Mouse (Mus musculus) intestine, embryonic 14.5 days (tissue): ENCODE measurements around the gene Mast4. TPM values are rescaled to one million over a fixed set of nuclear protein-coding genes. Genes with fewer than 3 reads are reported as not detected.
A peak's percentile ranks its signal among the peaks of the same experiment; 100 is the strongest.

ENCODE experiments used
- ATAC-seq: fragments of 200-750 bp; cut with Nextera tagmentation; replicated peaks from 2 replicates; pipeline ENCODE4 v1.8.0; 2017; ENCODE audit warnings: low read depth, moderate number of reproducible peaks, moderate TSS enrichment, moderate library complexity; ENCODE audit not compliant: low FRiP score, low TSS enrichment
- DNase-seq: peaks from one replicate; pipeline ENCODE4 v3.0.0-alpha.2; 2018; ENCODE audit warnings: low spot score
- H3K27ac ChIP-seq: fragments of 300-500 bp; sonication (generic); 2 replicates; pipeline ENCODE4 v1.5.1; 2014; ENCODE audit warnings: low read depth, mild to moderate bottlenecking, control low read depth
- H3K27me3 ChIP-seq: fragments of 300-500 bp; sonication (generic); replicated peaks from 2 replicates; pipeline ENCODE4 v1.6.1; 2014; ENCODE audit warnings: low read length, control low read depth; ENCODE audit not compliant: control insufficient read depth, insufficient read depth
- H3K36me3 ChIP-seq: fragments of 300-500 bp; sonication (generic); 2 replicates; pipeline ENCODE4 v1.6.1; 2014; ENCODE audit warnings: low read length, control low read depth; ENCODE audit not compliant: control insufficient read depth, insufficient read depth
- H3K4me1 ChIP-seq: fragments of 300-500 bp; sonication (generic); replicated peaks from 2 replicates; pipeline ENCODE4 v1.6.1; 2014; ENCODE audit warnings: low read length, control low read depth, mixed read lengths; ENCODE audit not compliant: control insufficient read depth, insufficient read depth
- H3K4me2 ChIP-seq: fragments of 300-500 bp; sonication (generic); 2 replicates; pipeline ENCODE4 v1.6.1; 2014; ENCODE audit warnings: low read length
- H3K4me3 ChIP-seq: fragments of 300-500 bp; sonication (generic); 2 replicates; pipeline ENCODE4 v1.5.1; 2014; ENCODE audit warnings: low read depth, low read length, control low read depth, mixed read lengths
- H3K9ac ChIP-seq: fragments of 300-500 bp; sonication (generic); 2 replicates; pipeline ENCODE4 v1.6.1; 2014; ENCODE audit warnings: mild to moderate bottlenecking, low read length
- H3K9me3 ChIP-seq: fragments of 300-500 bp; sonication (generic); 2 replicates; pipeline ENCODE4 v1.6.1; 2016; ENCODE audit warnings: low read length, control low read depth; ENCODE audit not compliant: control insufficient read depth
- WGBS: fragments of 180-500 bp; shearing (Covaris S2); extraction: QIAGEN DNeasy Blood & Tissue Kit; methylation state at CpG from one replicate; pipeline ENCODE4 v1.1.7; 2014; 5-methylcytosine and 5-hydroxymethylcytosine counted together
- polyA plus RNA-seq: library from polyadenylated mRNA; unstranded; fragments of >200 nt; fragmentation: Nextera tagmentation; extraction: Ambion mirVana; gene quantifications from 2 replicates; pipeline ENCODE4 v1.2.1, GENCODE M21; 2014

Gene Mast4
- polyA plus RNA-seq, 1 experiment from 2014 or later = 31.9 TPM

- no peaks in the 10 kb centered on the region for H3K36me3 ChIP-seq
- ATAC-seq (no peak), DNase-seq (peak; percentile 49)
- no peak overlapping the region for H3K4me3 ChIP-seq
- H3K9me3 ChIP-seq = no peaks in the 10 kb centered on the region
- peaks cover 38% of the 10 kb centered on the region for H3K4me1 ChIP-seq
- 77% methylated on average over 14 of the region's 14 CpGs for WGBS
- H3K27me3 ChIP-seq = no peaks in the 10 kb centered on the region
- H3K4me2 ChIP-seq = no peak overlapping the region
- no peak overlapping the region for H3K27ac ChIP-seq
- no peak overlapping the region for H3K9ac ChIP-seq
Measured at GRCm38 (mm10) chr13:102874465-102875143, 459.7 kb downstream of the Mast4 start.

GRCm38 (mm10) chr13:102873412-102874016 lies 460.8 kb downstream of the Mast4 start:
- 93% methylated on average over 5 of the region's 5 CpGs for WGBS
- H3K9ac ChIP-seq = no peak overlapping the region
- no peaks in the 10 kb centered on the region for H3K27me3 ChIP-seq
- ATAC-seq (no peak), DNase-seq (peak; percentile 21)
- peaks cover 32% of the 10 kb centered on the region for H3K4me1 ChIP-seq
- H3K9me3 ChIP-seq = peaks cover 3% of the 10 kb centered on the region; the same call in 1 of the 2 replicates
- no peak overlapping the region for H3K27ac ChIP-seq
- H3K4me3 ChIP-seq = no peak overlapping the region
- H3K36me3 ChIP-seq = no peaks in the 10 kb centered on the region
- no peak overlapping the region for H3K4me2 ChIP-seq

GRCm38 (mm10) chr13:102871380-102872104 lies 462.8 kb downstream of the Mast4 start:
- Histone ChIP-seq H3K4me1 (peaks cover 16% of the 10 kb centered on the region; the same call in 1 of the 2 replicates), H3K9ac (no peak overlapping the region), H3K4me2 (no peak overlapping the region), H3K9me3 (peaks cover 9% of the 10 kb centered on the region; the same call in 1 of the 2 replicates), H3K4me3 (no peak overlapping the region), H3K27me3 (no peaks in the 10 kb centered on the region), H3K27ac (no peak overlapping the region), H3K36me3 (no peaks in the 10 kb centered on the region)
- DNase-seq (peak; percentile 29), ATAC-seq (no peak)
- WGBS = 56% methylated on average over 11 of the region's 11 CpGs

GRCm38 (mm10) chr13:102869541-102869940 lies 464.8 kb downstream of the Mast4 start:
- ATAC-seq = no peak
- WGBS = 92% methylated on average over 4 of the region's 4 CpGs

GRCm38 (mm10) chr13:102866816-102867215 lies 467.5 kb downstream of the Mast4 start:
- Histone ChIP-seq H3K36me3 (no peaks in the 10 kb centered on the region), H3K9me3 (peaks cover 9% of the 10 kb centered on the region; the same call in 1 of the 2 replicates), H3K27ac (no peak overlapping the region), H3K4me3 (no peak overlapping the region), H3K9ac (no peak overlapping the region), H3K4me2 (no peak overlapping the region), H3K4me1 (peaks cover 11% of the 10 kb centered on the region), H3K27me3 (no peaks in the 10 kb centered on the region)
- DNase-seq (no peak), ATAC-seq (no peak)

More at GRCm38 (mm10) chr13:102869541-102869940, 464.8 kb downstream of the Mast4 start:
- Histone ChIP-seq H3K27me3 (no peaks in the 10 kb centered on the region), H3K9ac (no peak overlapping the region), H3K27ac (no peak overlapping the region), H3K36me3 (no peaks in the 10 kb centered on the region), H3K4me1 (peaks cover 13% of the 10 kb centered on the region), H3K4me2 (no peak overlapping the region), H3K9me3 (peaks cover 9% of the 10 kb centered on the region; the same call in 1 of the 2 replicates), H3K4me3 (no peak overlapping the region)
- DNase-seq = no peak

GRCm38 (mm10) chr13:102865971-102866724 lies 468.1 kb downstream of the Mast4 start:
- Histone ChIP-seq H3K4me3 (no peak overlapping the region), H3K4me1 (peaks cover 11% of the 10 kb centered on the region), H3K27ac (peak overlapping the region; percentile 48; the same call in 1 of the 2 replicates), H3K9me3 (peaks cover 9% of the 10 kb centered on the region; the same call in 1 of the 2 replicates), H3K36me3 (no peaks in the 10 kb centered on the region), H3K4me2 (no peak overlapping the region), H3K9ac (no peak overlapping the region), H3K27me3 (no peaks in the 10 kb centered on the region)
- WGBS = 59% methylated on average over 11 of the region's 11 CpGs
- ATAC-seq (no peak), DNase-seq (no peak)

- no peak overlapping the region for H3K9ac ChIP-seq
- peaks cover 11% of the 10 kb centered on the region for H3K4me1 ChIP-seq
- no peak overlapping the region for H3K4me2 ChIP-seq
- H3K4me3 ChIP-seq = no peak overlapping the region
- ATAC-seq (no peak), DNase-seq (no peak)
- peaks cover 9% of the 10 kb centered on the region; the same call in 1 of the 2 replicates for H3K9me3 ChIP-seq
- WGBS = 49% methylated on average over 3 of the region's 3 CpGs
- H3K36me3 ChIP-seq = no peaks in the 10 kb centered on the region
- H3K27me3 ChIP-seq = no peaks in the 10 kb centered on the region
- H3K27ac ChIP-seq = peak overlapping the region; percentile 48; the same call in 1 of the 2 replicates
Measured at GRCm38 (mm10) chr13:102865494-102865893, 468.8 kb downstream of the Mast4 start.

- no peak overlapping the region for H3K27ac ChIP-seq
- WGBS = 73% methylated on average over 1 of the region's 1 CpGs
Measured at GRCm38 (mm10) chr13:102864840-102865239, 469.5 kb downstream of the Mast4 start.

More at GRCm38 (mm10) chr13:102864840-102865239, 469.5 kb downstream of the Mast4 start:
- peaks cover 9% of the 10 kb centered on the region; the same call in 1 of the 2 replicates for H3K9me3 ChIP-seq
- H3K4me3 ChIP-seq = no peak overlapping the region
- peaks cover 11% of the 10 kb centered on the region for H3K4me1 ChIP-seq
- no peaks in the 10 kb centered on the region for H3K27me3 ChIP-seq
- H3K4me2 ChIP-seq = no peak overlapping the region
- no peaks in the 10 kb centered on the region for H3K36me3 ChIP-seq
- no peak overlapping the region for H3K9ac ChIP-seq
- no peak for ATAC-seq
- DNase-seq = no peak
